Mouse (Mus musculus) ES-Bruce4 (cell line): ENCODE results near the gene Ppcdc. TPM values are rescaled to one million over a fixed set of nuclear protein-coding genes. Genes with fewer than 3 reads are reported as not detected.

Experiments
- H3K27ac ChIP-seq: 2 replicates; pipeline ENCODE4 v1.5.1; 2012; ENCODE audit warnings: low read length, inconsistent platforms; ENCODE audit not compliant: insufficient read depth
- H3K27me3 ChIP-seq: 2 replicates; pipeline ENCODE4 v1.6.1; 2012; ENCODE audit warnings: mild to moderate bottlenecking, low read length, inconsistent platforms; ENCODE audit not compliant: control insufficient read depth, poor library complexity, insufficient read depth, severe bottlenecking
- H3K36me3 ChIP-seq: 2 replicates; pipeline ENCODE4 v1.6.1; 2012; ENCODE audit warnings: inconsistent platforms, mild to moderate bottlenecking, low read length, moderate library complexity; ENCODE audit not compliant: control insufficient read depth, poor library complexity, insufficient read depth, severe bottlenecking
- H3K4me1 ChIP-seq: one replicate; pipeline ENCODE4 v1.8.1; 2011; ENCODE audit warnings: low read length; ENCODE audit not compliant: control insufficient read depth, insufficient read depth
- H3K4me3 ChIP-seq: 2 replicates; pipeline ENCODE4 v1.5.1; 2011; ENCODE audit warnings: low read depth, mild to moderate bottlenecking, low read length
- H3K9ac ChIP-seq: 2 replicates; pipeline ENCODE4 v1.6.1; 2012; ENCODE audit warnings: low read depth, mild to moderate bottlenecking, inconsistent platforms; ENCODE audit not compliant: poor library complexity, severe bottlenecking
- H3K9me3 ChIP-seq: replicated peaks from 2 replicates; pipeline ENCODE4 v1.6.1; 2012; ENCODE audit warnings: mild to moderate bottlenecking, low read length, inconsistent platforms; ENCODE audit not compliant: control insufficient read depth, poor library complexity, insufficient read depth, severe bottlenecking
- CTCF ChIP-seq: IDR thresholded peaks from one replicate; pipeline ENCODE4 v1.8.1; 2011; ENCODE audit warnings: low read depth, low read length
- EP300 ChIP-seq: IDR thresholded peaks from 2 replicates; pipeline ENCODE4 v1.6.1; 2011; ENCODE audit warnings: low read depth, low read length; ENCODE audit not compliant: insufficient read depth
- POLR2A ChIP-seq: IDR thresholded peaks from one replicate; pipeline ENCODE4 v1.8.1; 2011; ENCODE audit warnings: low read length; ENCODE audit not compliant: insufficient read depth
- polyA plus RNA-seq: library from polyadenylated mRNA; stranded (reverse); fragments of >200 nt; gene quantifications from 2 replicates; pipeline ENCODE4 v1.2.4, GENCODE M21; 2011; ENCODE audit warnings: low read depth; ENCODE audit not compliant: missing spikeins, insufficient read depth, insufficient read length

The Ppcdc gene
- polyA plus RNA-seq, 1 experiment, result 35.6 TPM

GRCm38 (mm10) chr9:57392892-57393291 is 47.0 kb downstream of the Ppcdc start:
- H3K9me3 ChIP-seq, result 0 out of 2 replicates have a peak, but pooled peaks cover 2% of the 10 kb centered on the region
- H3K9ac ChIP-seq, result no peak overlapping the region
- TF ChIP-seq CTCF (no peak), EP300 (no peak), POLR2A (no peak)
- no peak overlapping the region for H3K4me3 ChIP-seq
- no peak overlapping the region for H3K27ac ChIP-seq
- no peaks in the 10 kb centered on the region for H3K36me3 ChIP-seq
- H3K27me3 ChIP-seq, result no peaks in the 10 kb centered on the region
- H3K4me1 ChIP-seq, result no peaks in the 10 kb centered on the region

GRCm38 (mm10) chr9:57390869-57391268 is 49.1 kb downstream of the Ppcdc start:
- no peak for TF ChIP-seq EP300
- TF ChIP-seq CTCF, result no peak
- no peak for TF ChIP-seq POLR2A
- no peaks in the 10 kb centered on the region for H3K36me3 ChIP-seq
- H3K4me3 ChIP-seq, result no peak overlapping the region
- H3K27ac ChIP-seq, result no peak overlapping the region
- no peak overlapping the region for H3K9ac ChIP-seq
- no peaks in the 10 kb centered on the region for H3K4me1 ChIP-seq
- 0 out of 2 replicates have a peak, but pooled peaks cover 2% of the 10 kb centered on the region for H3K9me3 ChIP-seq
- no peaks in the 10 kb centered on the region for H3K27me3 ChIP-seq

GRCm38 (mm10) chr9:57389131-57389530 is 50.8 kb downstream of the Ppcdc start:
- H3K27ac ChIP-seq, result no peak overlapping the region
- H3K27me3 ChIP-seq, result no peaks in the 10 kb centered on the region
- H3K4me3 ChIP-seq, result no peak overlapping the region
- TF ChIP-seq CTCF (no peak), POLR2A (no peak), EP300 (no peak)
- 0 out of 2 replicates have a peak, but pooled peaks cover 2% of the 10 kb centered on the region for H3K9me3 ChIP-seq
- no peak overlapping the region for H3K9ac ChIP-seq
- H3K4me1 ChIP-seq, result no peaks in the 10 kb centered on the region
- H3K36me3 ChIP-seq, result no peaks in the 10 kb centered on the region

GRCm38 (mm10) chr9:57386926-57387325 is 53.0 kb downstream of the Ppcdc start:
- no peaks in the 10 kb centered on the region for H3K4me1 ChIP-seq
- H3K9me3 ChIP-seq, result peaks cover 5% of the 10 kb centered on the region; the same call in 1 of the 2 replicates
- no peak overlapping the region for H3K9ac ChIP-seq
- H3K27ac ChIP-seq, result no peak overlapping the region
- no peaks in the 10 kb centered on the region for H3K27me3 ChIP-seq
- no peaks in the 10 kb centered on the region for H3K36me3 ChIP-seq
- no peak overlapping the region for H3K4me3 ChIP-seq
- TF ChIP-seq POLR2A, result no peak
- TF ChIP-seq EP300, result no peak

GRCm38 (mm10) chr9:57384621-57385020 is 55.3 kb downstream of the Ppcdc start:
- H3K36me3 ChIP-seq, result no peaks in the 10 kb centered on the region
- peaks cover 5% of the 10 kb centered on the region for H3K9me3 ChIP-seq
- H3K4me3 ChIP-seq, result no peak overlapping the region
- TF ChIP-seq EP300 (no peak), POLR2A (no peak), CTCF (no peak)
- H3K27ac ChIP-seq, result no peak overlapping the region
- no peak overlapping the region for H3K9ac ChIP-seq
- H3K27me3 ChIP-seq, result no peaks in the 10 kb centered on the region
- H3K4me1 ChIP-seq, result no peaks in the 10 kb centered on the region

GRCm38 (mm10) chr9:57360999-57361398 is 78.9 kb downstream of the Ppcdc start:
- Histone ChIP-seq H3K27ac (no peak overlapping the region), H3K9ac (no peak overlapping the region), H3K4me1 (no peaks in the 10 kb centered on the region), H3K4me3 (no peak overlapping the region), H3K9me3 (no peaks in the 10 kb centered on the region), H3K36me3 (no peaks in the 10 kb centered on the region), H3K27me3 (no peaks in the 10 kb centered on the region)
- TF ChIP-seq POLR2A, result no peak
- no peak for TF ChIP-seq CTCF
- no peak for TF ChIP-seq EP300
